Mouse (Mus musculus): ENCODE measurements at regions not wholly inside any gene's neighbourhood (a gene's known extent, or its start where the extent isn't known, plus 50 kb on each side); places are given as distances from the start of the nearest gene placed in this dataset.

GRCm38 (mm10) chr6:34246512-34246911 lies 69.6 kb upstream of the Slc35b4 start:
- no peak overlapping the region for H3K27ac ChIP-seq (ENCODE audit: insufficient read depth, low read length)
- H3K4me3 ChIP-seq (ENCODE audit: insufficient read depth, low read length) = no peak overlapping the region
- no peak for TF ChIP-seq POLR2A (IDR thresholded peaks at IDR 0.05; ENCODE audit: extremely low read depth, insufficient read depth, low read length)
- TF ChIP-seq CTCF (IDR thresholded peaks at IDR 0.05; ENCODE audit: extremely low read depth, insufficient read depth, low read length) = no peak
- H3K4me1 ChIP-seq (ENCODE audit: control insufficient read depth, insufficient read depth, low read length) = no peaks in the 10 kb centered on the region

- H3K4me1 ChIP-seq (ENCODE audit: control insufficient read depth, insufficient read depth, low read length) = no peaks in the 10 kb centered on the region
- TF ChIP-seq POLR2A (IDR thresholded peaks at IDR 0.05; ENCODE audit: extremely low read depth, insufficient read depth, low read length) (no peak), CTCF (IDR thresholded peaks at IDR 0.05; ENCODE audit: extremely low read depth, insufficient read depth, low read length) (no peak)
- H3K4me3 ChIP-seq (ENCODE audit: insufficient read depth, low read length) = no peak overlapping the region
- no peak overlapping the region for H3K27ac ChIP-seq (ENCODE audit: insufficient read depth, low read length)
Observed at GRCm38 (mm10) chr6:34243001-34243400, 66.1 kb upstream of the Slc35b4 start.

GRCm38 (mm10) chr6:34242486-34242885 lies 65.6 kb upstream of the Slc35b4 start:
- Histone ChIP-seq H3K4me3 (ENCODE audit: insufficient read depth, low read length) (no peak overlapping the region), H3K4me1 (ENCODE audit: control insufficient read depth, insufficient read depth, low read length) (no peaks in the 10 kb centered on the region), H3K27ac (ENCODE audit: insufficient read depth, low read length) (no peak overlapping the region)
- TF ChIP-seq POLR2A (IDR thresholded peaks at IDR 0.05; ENCODE audit: extremely low read depth, insufficient read depth, low read length) (no peak), CTCF (IDR thresholded peaks at IDR 0.05; ENCODE audit: extremely low read depth, insufficient read depth, low read length) (no peak)

- no peak overlapping the region for H3K27ac ChIP-seq (ENCODE audit: insufficient read depth, low read length)
- TF ChIP-seq CTCF (IDR thresholded peaks at IDR 0.05; ENCODE audit: extremely low read depth, insufficient read depth, low read length) (no peak), POLR2A (IDR thresholded peaks at IDR 0.05; ENCODE audit: extremely low read depth, insufficient read depth, low read length) (no peak)
- no peaks in the 10 kb centered on the region for H3K4me1 ChIP-seq (ENCODE audit: control insufficient read depth, insufficient read depth, low read length)
- H3K4me3 ChIP-seq (ENCODE audit: insufficient read depth, low read length) = no peak overlapping the region
Observed at GRCm38 (mm10) chr6:34235132-34235531, 58.2 kb upstream of the Slc35b4 start.

- Histone ChIP-seq H3K4me1 (ENCODE audit: control insufficient read depth, insufficient read depth, low read length) (no peaks in the 10 kb centered on the region), H3K27ac (ENCODE audit: insufficient read depth, low read length) (no peak overlapping the region), H3K4me3 (ENCODE audit: insufficient read depth, low read length) (no peak overlapping the region)
- TF ChIP-seq POLR2A (IDR thresholded peaks at IDR 0.05; ENCODE audit: extremely low read depth, insufficient read depth, low read length) (no peak), CTCF (IDR thresholded peaks at IDR 0.05; ENCODE audit: extremely low read depth, insufficient read depth, low read length) (no peak)
Observed at GRCm38 (mm10) chr6:34234443-34235020, 57.6 kb upstream of the Slc35b4 start.

- Histone ChIP-seq H3K4me1 (ENCODE audit: control insufficient read depth, insufficient read depth, low read length) (no peaks in the 10 kb centered on the region), H3K27ac (ENCODE audit: insufficient read depth, low read length) (no peak overlapping the region), H3K4me3 (ENCODE audit: insufficient read depth, low read length) (no peak overlapping the region)
- TF ChIP-seq POLR2A (IDR thresholded peaks at IDR 0.05; ENCODE audit: extremely low read depth, insufficient read depth, low read length) = no peak
- peak; percentile 78 for TF ChIP-seq CTCF (IDR thresholded peaks at IDR 0.05; ENCODE audit: extremely low read depth, insufficient read depth, low read length)
Observed at GRCm38 (mm10) chr6:34230768-34231381, 54.0 kb upstream of the Slc35b4 start.

- no peak overlapping the region for H3K27ac ChIP-seq (ENCODE audit: insufficient read depth, low read length)
- no peak overlapping the region for H3K4me3 ChIP-seq (ENCODE audit: insufficient read depth, low read length)
- no peaks in the 10 kb centered on the region for H3K4me1 ChIP-seq (ENCODE audit: control insufficient read depth, insufficient read depth, low read length)
- TF ChIP-seq POLR2A (IDR thresholded peaks at IDR 0.05; ENCODE audit: extremely low read depth, insufficient read depth, low read length) = no peak
- no peak for TF ChIP-seq CTCF (IDR thresholded peaks at IDR 0.05; ENCODE audit: extremely low read depth, insufficient read depth, low read length)
Observed at GRCm38 (mm10) chr6:34227131-34227530, 50.2 kb upstream of the Slc35b4 start.
